Mouse (Mus musculus) stomach, embryonic 14.5 days (tissue): ENCODE data around the gene Ube2v1. TPM values are rescaled to one million over a fixed set of nuclear protein-coding genes. Genes with fewer than 3 reads are reported as not detected.
A peak's percentile ranks its signal among the peaks of the same experiment; 100 is the strongest.

Experiments
- ATAC-seq: fragments of 200-750 bp; cut with Nextera tagmentation; 2 replicates; pipeline ENCODE4 v1.8.0; 2017; ENCODE audit warnings: low read depth, moderate TSS enrichment; ENCODE audit not compliant: insufficient number of reproducible peaks, insufficient read depth, low FRiP score
- H3K27ac ChIP-seq: fragments of 300-500 bp; sonication (generic); 2 replicates; pipeline ENCODE4 v1.5.1; 2014; ENCODE audit warnings: mild to moderate bottlenecking, low read length, moderate library complexity, mixed read lengths
- H3K27me3 ChIP-seq: fragments of 300-500 bp; sonication (generic); 2 replicates; pipeline ENCODE4 v1.6.1; 2014; ENCODE audit warnings: low read length, control low read depth, mixed read lengths; ENCODE audit not compliant: control insufficient read depth, insufficient read depth
- H3K36me3 ChIP-seq: fragments of 300-500 bp; sonication (generic); 2 replicates; pipeline ENCODE4 v1.6.1; 2014; ENCODE audit warnings: mild to moderate bottlenecking, control low read depth, low read length, moderate library complexity, mixed read lengths; ENCODE audit not compliant: control insufficient read depth, insufficient read depth
- H3K4me1 ChIP-seq: fragments of 300-500 bp; sonication (generic); 2 replicates; pipeline ENCODE4 v1.6.1; 2014; ENCODE audit warnings: low read length, control low read depth, mixed read lengths; ENCODE audit not compliant: control insufficient read depth, insufficient read depth
- H3K4me2 ChIP-seq: fragments of 300-500 bp; sonication (generic); replicated peaks from 2 replicates; pipeline ENCODE4 v1.6.1; 2014; ENCODE audit warnings: low read depth, low read length, control low read depth
- H3K4me3 ChIP-seq: fragments of 300-500 bp; sonication (generic); 2 replicates; pipeline ENCODE4 v1.5.1; 2014; ENCODE audit warnings: low read depth, low read length, control low read depth
- H3K9ac ChIP-seq: fragments of 300-500 bp; sonication (generic); replicated peaks from 2 replicates; pipeline ENCODE4 v1.6.1; 2014; ENCODE audit warnings: low read depth, mild to moderate bottlenecking, control low read depth, low read length, moderate library complexity, mixed read lengths
- H3K9me3 ChIP-seq: fragments of 300-500 bp; sonication (generic); 2 replicates; pipeline ENCODE4 v1.6.1; 2016; ENCODE audit warnings: low read depth, low read length, control low read depth; ENCODE audit not compliant: control insufficient read depth
- WGBS: fragments of 180-500 bp; shearing (Covaris S2); extraction: QIAGEN DNeasy Blood & Tissue Kit; methylation state at CpG from one replicate; pipeline ENCODE4 v1.1.7; 2014; 5-methylcytosine and 5-hydroxymethylcytosine counted together
- polyA plus RNA-seq: library from polyadenylated mRNA; unstranded; fragments of >200 nt; fragmentation: Nextera tagmentation; extraction: Ambion mirVana; gene quantifications from 2 replicates; pipeline ENCODE4 v1.2.1, GENCODE M21; 2014

Gene Ube2v1
- polyA plus RNA-seq = 252 and 259 TPM in 2 replicates

- Histone ChIP-seq H3K36me3 (peaks cover 6% of the 10 kb centered on the region), H3K4me2 (peak within 1 kb of the TSS; percentile 73), H3K9ac (peak within 1 kb of the TSS; percentile 90), H3K9me3 (no peaks in the 10 kb centered on the region), H3K27ac (peak within 1 kb of the TSS; percentile 83), H3K4me1 (peaks cover 36% of the 10 kb centered on the region), H3K27me3 (no peaks in the 10 kb centered on the region), H3K4me3 (peak within 1 kb of the TSS; percentile 89)
- peak; percentile 87 for ATAC-seq
- under 1% methylated on average over 65 of the region's 87 CpGs for WGBS
Measured at GRCm38 (mm10) chr2:167631591-167632448, at the start of gene Ube2v1. TSS of gene Ube2v1 (minus strand) at chr2:167632095.

GRCm38 (mm10) chr2:167680657-167681056 lies 48.8 kb upstream of the Ube2v1 start:
- Histone ChIP-seq H3K4me3 (no peak overlapping the region), H3K27ac (no peak overlapping the region), H3K4me2 (no peak overlapping the region), H3K9ac (no peak overlapping the region), H3K4me1 (no peaks in the 10 kb centered on the region), H3K9me3 (no peaks in the 10 kb centered on the region), H3K27me3 (no peaks in the 10 kb centered on the region), H3K36me3 (no peaks in the 10 kb centered on the region)
- no peak for ATAC-seq
- 51% methylated on average over 5 of the region's 5 CpGs for WGBS

GRCm38 (mm10) chr2:167679902-167680430 lies 48.1 kb upstream of the Ube2v1 start:
- WGBS = 1% methylated on average over 13 of the region's 13 CpGs
- no peaks in the 10 kb centered on the region for H3K27me3 ChIP-seq
- H3K4me2 ChIP-seq = no peak overlapping the region
- no peak overlapping the region for H3K9ac ChIP-seq
- no peaks in the 10 kb centered on the region for H3K4me1 ChIP-seq
- no peaks in the 10 kb centered on the region for H3K9me3 ChIP-seq
- peak; percentile 68; the same call in 1 of the 2 replicates for ATAC-seq
- H3K36me3 ChIP-seq = no peaks in the 10 kb centered on the region
- no peak overlapping the region for H3K4me3 ChIP-seq
- H3K27ac ChIP-seq = no peak overlapping the region

GRCm38 (mm10) chr2:167678600-167678999 lies 46.7 kb upstream of the Ube2v1 start:
- no peaks in the 10 kb centered on the region for H3K27me3 ChIP-seq
- no peaks in the 10 kb centered on the region for H3K36me3 ChIP-seq
- H3K4me3 ChIP-seq = no peak overlapping the region
- no peak for ATAC-seq
- H3K27ac ChIP-seq = no peak overlapping the region
- no peaks in the 10 kb centered on the region for H3K9me3 ChIP-seq
- H3K4me2 ChIP-seq = no peak overlapping the region
- H3K9ac ChIP-seq = no peak overlapping the region
- 57% methylated on average over 5 of the region's 5 CpGs for WGBS
- no peaks in the 10 kb centered on the region for H3K4me1 ChIP-seq

- WGBS = 35% methylated on average over 14 of the region's 14 CpGs
- Histone ChIP-seq H3K4me2 (no peak overlapping the region), H3K9me3 (no peaks in the 10 kb centered on the region), H3K36me3 (no peaks in the 10 kb centered on the region), H3K27me3 (no peaks in the 10 kb centered on the region), H3K4me1 (0 out of 2 replicates have a peak, but pooled peaks cover 2% of the 10 kb centered on the region), H3K27ac (no peak overlapping the region), H3K9ac (no peak overlapping the region), H3K4me3 (no peak overlapping the region)
- ATAC-seq = no peak
Measured at GRCm38 (mm10) chr2:167675120-167675909, 43.4 kb upstream of the Ube2v1 start.

GRCm38 (mm10) chr2:167672212-167672685 lies 40.4 kb upstream of the Ube2v1 start:
- ATAC-seq = peak; percentile 57; the same call in 1 of the 2 replicates
- Histone ChIP-seq H3K9me3 (no peaks in the 10 kb centered on the region), H3K9ac (no peak overlapping the region), H3K4me3 (no peak overlapping the region), H3K27me3 (no peaks in the 10 kb centered on the region), H3K36me3 (no peaks in the 10 kb centered on the region), H3K4me1 (0 out of 2 replicates have a peak, but pooled peaks cover 2% of the 10 kb centered on the region), H3K27ac (no peak overlapping the region), H3K4me2 (no peak overlapping the region)
- 28% methylated on average over 13 of the region's 13 CpGs for WGBS

- no peak overlapping the region for H3K27ac ChIP-seq
Measured at GRCm38 (mm10) chr2:167671101-167671633, 39.3 kb upstream of the Ube2v1 start.

GRCm38 (mm10) chr2:167669398-167669797 lies 37.5 kb upstream of the Ube2v1 start:
- WGBS = 47% methylated on average over 4 of the region's 4 CpGs
- Histone ChIP-seq H3K9me3 (no peaks in the 10 kb centered on the region), H3K9ac (no peak overlapping the region), H3K27me3 (no peaks in the 10 kb centered on the region), H3K36me3 (no peaks in the 10 kb centered on the region), H3K4me3 (no peak overlapping the region), H3K27ac (no peak overlapping the region), H3K4me1 (0 out of 2 replicates have a peak, but pooled peaks cover 2% of the 10 kb centered on the region), H3K4me2 (no peak overlapping the region)
- ATAC-seq = no peak

More at GRCm38 (mm10) chr2:167671101-167671633, 39.3 kb upstream of the Ube2v1 start:
- no peak overlapping the region for H3K4me2 ChIP-seq
- WGBS = 76% methylated on average over 5 of the region's 5 CpGs
- H3K9me3 ChIP-seq = no peaks in the 10 kb centered on the region
- H3K36me3 ChIP-seq = no peaks in the 10 kb centered on the region
- ATAC-seq = no peak
- H3K9ac ChIP-seq = no peak overlapping the region
- H3K27me3 ChIP-seq = no peaks in the 10 kb centered on the region
- no peak overlapping the region for H3K4me3 ChIP-seq
- H3K4me1 ChIP-seq = 0 out of 2 replicates have a peak, but pooled peaks cover 2% of the 10 kb centered on the region
